Mouse (Mus musculus): Measurements from ENCODE around the gene Tlr12.
A peak's percentile ranks its signal among the peaks of the same experiment; 100 is the strongest.
"Not testable (repeated sequence)": the region's sequence is repeated elsewhere in the genome, so short reads cannot be mapped to it uniquely, and the experiment has no call there.

The Tlr12 gene

GRCm38 (mm10) chr4:128618246-128618911, at the start of gene Tlr12:
TSS of gene Tlr12 (minus strand) at chr4:128618619.
- DNase-seq (ENCODE audit: low spot score), result no peak

- not testable (repeated sequence) for DNase-seq (ENCODE audit: low spot score)
Measured at GRCm38 (mm10) chr4:128667195-128667594, 48.8 kb upstream of the Tlr12 start.

DNA sequence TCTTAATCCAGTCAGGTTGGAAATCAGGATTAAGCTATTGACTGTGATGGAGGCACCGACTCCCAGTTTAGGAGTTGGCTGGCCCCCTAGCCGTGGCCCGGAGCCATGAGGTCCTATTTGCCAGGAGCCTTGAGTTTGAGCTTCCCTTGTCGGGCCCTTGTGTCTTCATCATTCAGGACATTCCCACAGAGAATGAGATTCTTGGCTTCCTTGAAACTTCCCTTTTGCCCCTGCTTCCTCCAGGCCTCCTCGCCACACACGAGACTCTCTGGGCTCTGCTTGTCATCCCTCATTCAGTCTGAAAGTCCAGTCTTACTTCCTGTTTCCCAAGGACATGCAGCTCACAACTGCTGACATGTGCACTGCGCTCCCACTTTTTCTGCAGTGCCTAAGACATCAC, 47.9 kb upstream of the Tlr12 start:
- DNase-seq (ENCODE audit: low spot score), result peak; percentile 22

DNA sequence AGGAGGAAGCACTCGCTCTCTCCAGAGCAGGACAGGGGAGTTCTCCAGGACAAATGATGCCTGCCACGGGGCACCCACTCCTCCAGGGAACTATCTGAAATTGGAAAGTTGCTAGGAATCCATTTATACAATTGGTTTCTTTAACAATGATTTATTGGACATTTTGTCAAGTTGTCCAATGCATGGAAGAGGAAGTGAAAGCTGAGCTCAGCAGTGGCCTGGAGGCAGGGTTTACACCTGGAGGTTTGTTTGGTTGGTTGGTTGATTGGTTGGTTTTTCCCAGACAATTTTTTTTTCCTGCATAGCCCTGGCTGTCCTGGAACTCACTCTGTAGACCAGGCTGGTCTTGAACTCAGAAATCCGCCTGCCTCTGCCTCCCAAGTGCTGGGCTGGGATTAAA, 45.6 kb upstream of the Tlr12 start:
- DNase-seq (ENCODE audit: low spot score), result no peak

GRCm38 (mm10) chr4:128661063-128661462, 42.6 kb upstream of the Tlr12 start:
- DNase-seq (ENCODE audit: low spot score), result no peak

GRCm38 (mm10) chr4:128660196-128660595, 41.8 kb upstream of the Tlr12 start:
- peak; percentile 57 for DNase-seq (ENCODE audit: low spot score)

GRCm38 (mm10) chr4:128655446-128655845, 37.0 kb upstream of the Tlr12 start:
- no peak for DNase-seq (ENCODE audit: low spot score)

GRCm38 (mm10) chr4:128654505-128655381, 36.3 kb upstream of the Tlr12 start, which contains the start of gene Phc2:
TSS of gene Phc2 (plus strand) at chr4:128654702.
- DNase-seq (ENCODE audit: low spot score), result peak; percentile 95

- DNase-seq (ENCODE audit: low spot score), result no peak
Measured at GRCm38 (mm10) chr4:128652584-128653298, 34.3 kb upstream of the Tlr12 start.

DNA sequence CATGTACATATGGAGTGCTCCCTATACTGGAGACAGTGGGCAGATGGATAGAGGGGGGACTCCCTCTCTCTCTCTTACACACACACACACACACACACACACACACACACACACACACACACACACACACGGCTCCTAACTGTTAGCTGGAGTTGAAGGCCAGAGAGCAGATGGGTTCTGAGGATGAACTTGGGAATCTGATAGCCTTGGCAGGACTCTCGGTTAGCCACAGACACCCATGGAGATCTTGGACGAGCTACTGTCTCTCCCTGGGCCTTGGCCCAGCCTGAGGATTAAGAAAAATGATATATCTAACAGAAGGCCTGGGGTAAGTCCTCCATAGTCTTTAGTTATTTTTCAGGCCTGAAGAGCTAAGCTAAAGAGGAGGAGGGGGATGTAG, 33.1 kb upstream of the Tlr12 start:
- no peak for DNase-seq (ENCODE audit: low spot score)

DNA sequence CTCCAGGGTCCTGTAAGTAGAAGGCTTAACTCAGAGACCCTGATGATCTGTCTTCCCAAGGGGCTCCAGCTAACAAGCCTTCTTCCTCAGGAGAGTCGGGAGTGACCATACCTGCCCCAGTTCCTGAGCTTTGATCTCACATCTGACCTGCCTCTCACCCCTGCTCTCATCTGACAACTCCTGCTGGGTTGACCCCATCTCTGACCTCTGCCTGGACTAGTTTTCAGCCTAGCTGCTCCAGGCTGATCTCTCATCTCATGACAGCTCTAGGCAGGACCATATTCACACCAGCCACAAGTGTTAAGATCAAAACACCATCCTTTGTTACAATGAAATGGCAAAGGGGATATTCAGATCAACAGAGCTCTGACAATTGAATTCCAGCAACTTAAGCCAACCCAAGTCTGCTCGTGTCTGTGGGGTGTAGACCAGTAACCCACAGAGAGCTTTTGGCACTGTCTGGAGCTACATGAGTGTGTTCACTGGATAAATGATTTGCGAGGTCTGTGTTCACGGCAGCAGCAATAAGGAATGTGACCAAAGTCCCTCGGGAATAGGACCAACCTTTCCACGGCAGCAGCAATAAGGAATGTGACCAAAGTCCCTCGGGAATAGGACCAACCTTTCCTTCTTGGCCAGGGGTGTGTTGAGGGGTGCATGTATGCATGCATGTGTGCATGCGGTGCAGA, 30.3 kb upstream of the Tlr12 start:
- peak; percentile 80 for DNase-seq (ENCODE audit: low spot score)

DNA sequence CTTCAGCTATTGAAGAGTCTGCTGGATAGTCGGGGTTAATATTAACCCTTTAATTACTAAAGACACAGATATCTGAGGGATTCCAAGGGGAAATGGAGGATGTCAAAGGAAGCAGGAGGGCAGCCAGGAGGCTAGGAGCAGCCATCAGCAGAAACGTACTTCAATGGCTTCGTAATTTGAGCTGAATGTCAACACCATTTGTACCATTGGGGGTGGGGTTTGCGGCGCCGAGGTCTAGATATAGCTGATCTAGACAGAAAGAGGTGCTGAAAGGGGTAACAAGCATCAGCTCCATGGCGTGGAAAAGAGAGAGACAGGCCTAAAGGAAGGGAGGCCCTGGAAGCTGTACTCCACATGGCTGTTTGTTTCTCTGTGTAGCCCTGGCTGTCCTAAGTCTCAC, 28.3 kb upstream of the Tlr12 start:
- no peak for DNase-seq (ENCODE audit: low spot score)

- DNase-seq (ENCODE audit: low spot score), result no peak
Measured at GRCm38 (mm10) chr4:128645896-128646295, 27.5 kb upstream of the Tlr12 start.

- peak; percentile 62 for DNase-seq (ENCODE audit: low spot score)
Measured at GRCm38 (mm10) chr4:128641766-128642717, 23.6 kb upstream of the Tlr12 start.

- DNase-seq (ENCODE audit: low spot score), result no peak
Measured at GRCm38 (mm10) chr4:128638265-128638923, 20.0 kb upstream of the Tlr12 start.

DNA sequence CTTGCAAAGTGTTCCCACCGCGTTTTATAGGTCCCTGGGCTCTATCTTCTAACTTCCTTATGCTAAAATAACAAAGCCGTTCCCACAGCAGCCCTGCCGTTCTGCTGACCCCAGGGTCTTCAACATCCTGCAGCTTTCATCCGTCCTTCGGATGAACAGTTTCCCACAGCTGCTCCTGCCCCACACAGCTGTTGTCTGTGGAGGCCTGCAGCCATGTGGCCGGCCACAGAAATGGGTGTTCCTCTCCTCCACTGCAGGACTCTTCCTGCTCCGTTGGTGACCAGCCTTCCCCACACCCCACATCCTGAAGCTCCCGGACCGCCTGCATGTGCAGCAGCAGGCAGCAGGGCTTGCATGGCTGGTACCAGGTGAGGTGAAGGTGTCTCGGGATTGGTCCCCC, 18.8 kb upstream of the Tlr12 start:
- DNase-seq (ENCODE audit: low spot score), result no peak

DNA sequence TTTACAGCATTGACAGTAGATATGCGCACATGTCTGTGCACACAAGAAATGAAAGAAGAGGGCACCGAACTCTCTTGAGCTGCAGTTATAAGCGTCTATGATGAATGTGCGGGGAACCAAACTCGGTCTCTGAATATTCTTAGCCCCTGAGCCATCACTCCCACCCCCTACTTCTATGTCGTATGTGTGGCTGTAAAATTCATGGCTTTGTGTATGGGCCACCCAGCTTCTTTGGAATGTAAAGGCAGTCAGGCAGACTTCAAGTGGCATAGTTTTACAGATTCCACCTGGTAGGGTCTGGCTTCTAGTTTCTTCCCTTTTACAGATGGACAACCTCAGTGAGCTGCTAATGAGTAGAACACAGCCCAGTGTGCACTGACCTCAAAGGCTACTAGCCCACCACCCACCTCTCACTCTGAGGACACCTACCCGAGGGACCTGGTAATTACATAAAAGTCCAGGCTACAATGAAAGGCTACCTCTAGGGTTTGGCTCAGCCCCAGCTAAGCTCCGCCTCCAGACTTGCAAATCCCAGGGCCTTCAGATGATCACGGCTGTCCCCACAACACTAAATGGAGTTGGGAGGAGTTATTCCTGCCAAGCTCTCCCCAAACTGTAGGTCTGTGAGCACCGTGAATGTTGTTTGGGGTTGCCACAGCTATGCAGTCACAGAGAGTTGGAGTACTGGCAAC, 17.6 kb upstream of the Tlr12 start:
- DNase-seq (ENCODE audit: low spot score), result no peak

- DNase-seq (ENCODE audit: low spot score), result no peak
Measured at GRCm38 (mm10) chr4:128635451-128635850, 17.0 kb upstream of the Tlr12 start.

GRCm38 (mm10) chr4:128621109-128621508, 2.7 kb upstream of the Tlr12 start:
- DNase-seq (ENCODE audit: low spot score), result no peak

DNA sequence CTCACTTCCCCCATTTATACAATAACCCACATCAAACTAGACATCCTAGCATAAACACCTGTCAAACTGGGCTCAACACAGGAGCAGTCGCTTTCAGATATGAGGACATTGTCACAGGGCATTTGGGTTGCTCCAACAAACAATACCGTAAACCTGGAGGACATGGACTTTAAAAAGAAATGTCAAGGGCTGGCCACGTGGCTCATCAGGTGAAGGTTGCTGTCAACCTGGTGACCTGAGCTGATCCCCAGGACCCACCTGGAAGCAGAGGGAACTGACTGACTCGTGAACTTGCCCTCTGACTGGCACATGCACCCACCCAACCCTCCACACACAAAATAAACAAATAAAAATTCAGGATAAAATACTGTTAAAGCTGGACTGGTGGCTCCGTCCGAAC, 2.2 kb upstream of the Tlr12 start:
- no peak for DNase-seq (ENCODE audit: low spot score)

Measured in yolk sac, embryonic 10.5 days (tissue).